Mouse (Mus musculus) kidney, postnatal 4 days (tissue): ENCODE results near the gene Eml1.

Experiments used
- DNase-seq, 2 experiments: peaks; one replicate each; pipeline ENCODE4 v3.0.0; 2021; ENCODE audit warnings: mixed read lengths in 2 of 2

Gene Eml1

DNA sequence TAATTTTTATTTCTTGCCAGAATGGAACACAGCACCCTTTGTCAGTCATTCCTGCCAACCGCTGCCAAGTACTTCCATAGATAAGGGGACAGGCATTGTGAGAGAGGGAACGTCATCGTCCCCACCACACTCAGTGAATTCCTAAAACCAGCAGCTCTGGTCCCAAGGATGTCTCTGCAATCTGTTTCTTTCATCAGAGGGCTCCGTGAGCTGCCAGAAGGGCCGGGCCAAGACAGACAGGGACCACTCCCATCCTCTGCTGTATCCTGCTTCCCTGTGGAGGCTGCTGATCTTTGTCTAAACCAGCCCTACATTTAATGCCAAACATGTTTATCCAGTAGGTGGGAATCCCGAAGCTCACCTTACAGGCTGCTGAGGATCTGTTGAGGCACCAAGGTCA is 182.3 kb downstream of the Eml1 start:
- DNase-seq, result peak in 1 of 2 experiments; percentile 19

DNA sequence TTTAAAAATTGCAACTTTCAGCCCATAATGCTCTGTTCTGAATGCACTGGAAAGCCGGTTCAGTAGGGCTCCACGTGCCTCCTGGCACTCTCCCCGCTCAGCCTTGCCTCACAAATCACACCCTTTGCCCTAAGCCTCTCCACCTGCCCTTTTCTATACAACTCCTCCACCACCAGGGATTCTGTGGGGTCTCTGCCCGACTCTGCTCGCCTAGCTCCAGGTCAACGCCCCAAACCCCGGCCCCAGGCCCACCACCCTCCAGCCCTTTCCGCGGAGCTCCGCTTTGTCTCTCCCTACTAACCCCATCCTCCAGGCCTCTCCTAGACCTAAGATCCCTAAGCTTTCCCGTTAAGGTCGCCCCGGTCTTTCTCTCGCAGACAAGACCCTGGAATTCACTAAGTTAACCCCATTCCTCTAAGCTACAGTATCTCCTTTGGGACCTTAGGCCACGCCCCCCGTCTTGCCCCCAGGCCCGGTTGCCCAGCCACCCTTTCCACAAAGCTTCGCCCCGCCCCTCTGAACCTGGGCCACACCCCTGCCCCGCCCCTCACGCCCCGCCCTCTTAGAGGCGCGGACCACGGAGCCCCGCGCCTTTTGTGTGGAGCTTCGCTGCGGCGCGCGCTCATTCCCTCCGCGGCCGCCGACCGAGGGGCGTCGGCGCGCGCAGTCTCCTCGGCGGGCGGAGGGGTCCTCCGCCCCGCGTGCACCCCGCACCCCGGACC is 183.5 kb downstream of the Eml1 start, which contains the start of gene Evl:
Gene Evl (plus strand): TSS at position 601 of the 722 bp plus-strand sequence.
- DNase-seq, result peak; percentile 97

DNA sequence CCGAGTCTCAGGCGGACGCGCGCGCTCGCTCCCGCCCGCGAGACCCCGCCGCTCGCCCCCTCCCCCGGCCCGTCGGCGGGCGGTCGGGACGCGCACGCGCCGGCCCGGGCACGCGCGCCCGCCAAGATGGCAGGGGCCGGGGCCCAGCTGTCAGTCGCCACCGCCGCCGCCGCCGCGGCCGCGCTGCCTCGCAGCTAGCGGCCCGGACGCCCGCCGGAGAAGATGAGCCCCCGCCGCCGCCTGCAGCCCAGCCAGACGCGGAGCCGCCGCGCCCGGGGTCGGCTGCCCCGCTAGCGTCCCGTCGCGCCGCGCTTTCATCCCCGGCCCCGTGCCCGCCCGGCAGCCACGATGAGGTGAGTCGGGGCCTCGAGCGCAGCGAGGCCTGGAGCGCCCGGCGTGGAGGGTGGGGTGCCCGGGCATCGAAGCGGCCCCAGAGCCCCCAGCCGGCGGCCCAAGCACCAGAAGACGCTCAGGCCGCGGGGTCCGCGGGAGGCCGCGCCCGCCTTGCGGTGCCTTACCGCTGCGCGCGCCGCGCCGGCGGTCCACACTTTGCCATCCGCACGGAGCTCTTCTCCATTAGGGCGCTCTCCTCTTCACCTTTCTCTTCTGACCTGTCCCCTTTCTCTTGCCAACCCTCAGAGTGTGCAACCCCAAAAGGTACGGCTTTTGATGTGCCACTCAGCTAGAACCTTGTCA is 184.3 kb downstream of the Eml1 start:
- DNase-seq, result peak in 1 of 2 experiments; percentile 81

DNA sequence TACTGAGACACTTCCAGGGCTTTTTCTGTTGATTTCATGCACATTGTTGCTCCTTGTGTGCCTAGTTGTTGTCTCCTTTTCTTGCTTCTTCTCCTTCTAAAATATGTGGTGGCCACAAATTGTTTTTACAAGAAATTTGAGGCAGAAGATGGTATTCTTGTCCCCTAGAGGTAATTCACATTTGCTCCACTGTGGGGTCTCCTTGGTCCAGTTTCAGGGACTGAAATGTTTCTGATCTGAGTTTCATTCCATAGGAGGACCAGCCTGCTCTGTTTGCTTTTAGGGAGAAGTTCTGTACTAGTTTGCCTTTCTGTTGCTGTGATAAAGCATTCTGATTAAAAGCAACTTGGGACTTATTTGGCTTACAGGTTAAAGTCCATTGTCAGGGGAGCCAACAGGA is 187.4 kb downstream of the Eml1 start:
- DNase-seq, result no peak

DNA sequence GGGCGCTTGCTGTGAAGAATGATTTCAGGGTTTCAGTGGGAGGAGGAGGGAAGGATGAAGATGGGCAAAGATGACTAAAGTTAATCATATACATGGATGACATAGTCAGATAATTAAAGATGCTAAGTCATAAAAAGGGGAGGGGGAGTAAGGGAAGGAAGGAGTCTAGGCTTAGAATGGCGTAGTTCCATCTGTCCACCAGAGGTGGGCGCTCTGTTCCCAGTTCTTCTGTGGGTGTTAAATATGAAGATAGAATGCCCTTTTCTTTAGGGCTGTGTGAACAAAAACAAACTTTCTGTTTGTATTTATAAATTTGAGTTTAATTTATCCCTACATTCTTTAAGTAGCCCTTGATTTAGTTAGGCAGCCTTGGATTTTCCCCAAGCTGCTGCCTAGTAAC is 192.5 kb downstream of the Eml1 start:
- peak; percentile 20 to 29 for DNase-seq

DNA sequence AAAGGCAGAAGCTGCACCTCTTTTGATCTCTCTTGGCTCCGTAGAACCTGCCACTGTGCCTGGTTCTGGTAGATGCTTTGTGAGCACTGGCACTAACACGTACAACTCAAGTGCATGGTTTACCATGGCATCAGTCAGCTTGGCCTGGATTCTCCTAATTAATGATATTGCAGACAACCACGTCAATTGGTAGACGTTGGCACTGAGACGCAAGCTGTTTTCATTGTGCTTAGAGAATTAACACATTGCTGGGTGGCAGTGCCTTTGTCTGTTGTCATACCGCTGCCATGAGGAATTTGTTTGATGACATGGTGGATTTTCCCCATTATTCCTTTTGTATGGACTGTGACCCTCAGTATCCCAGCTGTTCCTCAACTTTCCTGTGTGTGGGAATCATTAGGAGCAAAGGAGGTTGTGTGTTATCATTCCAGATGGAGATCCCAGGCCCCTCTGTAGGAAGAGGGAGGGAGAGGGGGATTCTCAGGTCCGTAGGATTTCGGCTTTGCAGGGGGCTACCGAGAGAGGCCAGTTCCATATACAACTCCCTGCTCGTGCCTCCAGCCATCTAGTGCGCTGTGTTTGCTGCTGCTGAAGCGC is 194.3 kb downstream of the Eml1 start:
- no peak for DNase-seq

DNA sequence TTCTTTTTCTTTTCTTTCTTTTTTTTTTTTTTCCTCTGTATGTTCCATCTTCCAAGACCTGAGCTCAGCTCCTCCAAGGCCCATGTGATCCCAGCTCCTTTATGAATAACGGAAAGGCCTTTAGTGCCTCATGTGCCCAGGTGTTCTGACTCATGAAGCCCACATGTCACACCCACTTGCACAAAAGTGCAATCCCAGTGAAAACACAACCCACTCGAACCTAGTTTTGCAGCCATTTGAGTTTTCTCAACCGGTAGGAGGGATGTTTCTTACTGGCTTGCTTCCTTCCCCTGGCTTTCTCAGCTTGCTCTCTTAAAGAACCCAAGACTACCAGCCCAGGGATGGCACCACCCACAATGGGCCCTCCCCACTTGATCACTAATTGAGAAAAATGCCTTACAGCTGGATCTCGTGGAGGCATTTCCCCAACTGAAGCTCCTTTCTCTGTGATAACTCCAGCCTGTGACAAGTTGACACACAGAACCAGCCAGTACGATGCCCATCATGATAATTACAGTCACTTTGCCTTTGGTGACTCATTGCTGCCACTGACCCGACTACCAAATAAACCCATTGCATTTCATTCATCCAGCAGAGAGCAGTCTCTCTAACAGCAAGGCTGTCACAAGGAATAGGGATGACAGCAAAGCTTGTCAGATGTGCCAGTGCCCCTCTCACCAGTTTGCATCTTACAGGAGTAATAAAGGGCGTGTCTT is 208.6 kb downstream of the Eml1 start:
- DNase-seq, result no peak

DNA sequence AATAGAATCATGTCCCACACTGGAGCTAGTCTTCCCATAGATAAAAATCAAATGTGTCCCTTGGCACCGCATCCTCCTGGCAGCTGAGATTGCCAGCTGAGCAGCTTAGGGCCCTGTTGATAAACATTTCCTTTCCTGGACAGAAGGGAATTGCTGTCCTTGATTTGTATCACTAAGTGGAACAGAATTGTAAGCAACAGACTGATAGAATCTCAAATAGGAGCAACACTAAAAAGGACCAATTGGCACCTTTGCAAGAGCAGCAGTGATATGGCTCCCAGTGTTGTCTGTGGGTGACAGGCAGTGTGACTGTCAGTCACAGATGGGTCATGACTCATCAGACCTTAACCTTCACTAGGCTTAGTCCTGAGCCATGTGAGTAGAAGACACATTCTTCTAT is 213.0 kb downstream of the Eml1 start:
- DNase-seq, result no peak
